Mouse (Mus musculus) intestine, postnatal 0 days (tissue): Measurements from ENCODE around the gene Hspb1. TPM values are rescaled to one million over a fixed set of nuclear protein-coding genes. Genes with fewer than 3 reads are reported as not detected.

Source experiments
- ATAC-seq: fragments of 200-750 bp; cut with Nextera tagmentation; 2 replicates; pipeline ENCODE4 v1.8.0; 2017; ENCODE audit warnings: mild to moderate bottlenecking, moderate TSS enrichment, moderate library complexity
- H3K27ac ChIP-seq: fragments of 300-500 bp; sonication (generic); 2 replicates; pipeline ENCODE4 v1.5.1; 2014; ENCODE audit warnings: mild to moderate bottlenecking, low read depth, low read length, moderate library complexity
- H3K27me3 ChIP-seq: fragments of 300-500 bp; sonication (generic); replicated peaks from 2 replicates; pipeline ENCODE4 v1.6.1; 2014; ENCODE audit warnings: low read length, mixed read lengths; ENCODE audit not compliant: control insufficient read depth, insufficient read depth
- H3K36me3 ChIP-seq: fragments of 300-500 bp; sonication (generic); 2 replicates; pipeline ENCODE4 v1.6.1; 2014; ENCODE audit warnings: mild to moderate bottlenecking, moderate library complexity; ENCODE audit not compliant: control insufficient read depth, insufficient read depth
- H3K4me1 ChIP-seq: fragments of 300-500 bp; sonication (generic); replicated peaks from 2 replicates; pipeline ENCODE4 v1.6.1; 2014; ENCODE audit warnings: antibody characterized with exemption, low read length, mixed read lengths; ENCODE audit not compliant: control insufficient read depth, insufficient read depth
- H3K4me2 ChIP-seq: fragments of 300-500 bp; sonication (generic); replicated peaks from 2 replicates; pipeline ENCODE4 v1.6.1; 2014; ENCODE audit warnings: low read depth, mild to moderate bottlenecking, moderate library complexity
- H3K4me3 ChIP-seq: fragments of 300-500 bp; sonication (generic); 2 replicates; pipeline ENCODE4 v1.5.1; 2014; ENCODE audit warnings: low read depth, low read length
- H3K9ac ChIP-seq: fragments of 300-500 bp; sonication (generic); 2 replicates; pipeline ENCODE4 v1.6.1; 2014; ENCODE audit warnings: mild to moderate bottlenecking, low read depth, low read length
- H3K9me3 ChIP-seq: fragments of 300-500 bp; sonication (generic); 2 replicates; pipeline ENCODE4 v1.6.1; 2016; ENCODE audit warnings: mixed run types; ENCODE audit not compliant: control insufficient read depth
- CTCF ChIP-seq: sonication (generic); IDR thresholded peaks from 2 replicates; pipeline ENCODE4 v1.5.1; 2016; ENCODE audit warnings: low read depth, mild to moderate bottlenecking, control low read depth, antibody characterized with exemption, moderate library complexity
- WGBS: fragments of 180-500 bp; shearing (Covaris S2); extraction: QIAGEN DNeasy Blood & Tissue Kit; methylation state at CpG from one replicate; pipeline ENCODE4 v1.1.7; 2014; 5-methylcytosine and 5-hydroxymethylcytosine counted together
- polyA plus RNA-seq: library from polyadenylated mRNA; unstranded; fragments of >200 nt; fragmentation: Nextera tagmentation; extraction: Ambion mirVana; gene quantifications from 2 replicates; pipeline ENCODE4 v1.2.1, GENCODE M21; 2015

The Hspb1 gene
- polyA plus RNA-seq, 1 experiment from 2014 or later: 107 TPM

DNA sequence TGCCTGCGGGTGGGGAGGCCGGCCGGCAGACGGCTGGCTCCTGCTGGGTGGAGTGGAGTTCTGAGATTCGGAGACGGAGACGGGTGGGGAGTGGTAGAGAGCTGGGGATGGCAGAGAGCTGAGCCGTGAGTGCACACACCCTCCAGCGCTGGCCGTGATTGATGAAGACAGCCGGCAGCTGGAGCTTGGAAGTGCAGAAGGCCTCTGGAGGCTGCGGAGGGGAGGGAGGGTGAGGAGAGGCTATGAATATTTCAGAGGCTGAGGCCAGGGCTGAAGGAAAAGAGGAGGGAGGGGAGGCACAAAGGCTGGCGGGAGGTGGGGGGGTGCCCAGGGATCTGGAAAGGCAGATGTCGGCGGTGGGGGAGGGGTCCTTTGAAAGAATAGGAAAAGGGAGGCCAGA, 36.7 kb upstream of the Hspb1 start:
- peak; percentile 48; the same call in 1 of the 2 replicates for ATAC-seq
- Histone ChIP-seq H3K27ac (no peak overlapping the region), H3K4me1 (no peaks in the 10 kb centered on the region), H3K4me2 (no peak overlapping the region), H3K27me3 (peaks cover 42% of the 10 kb centered on the region), H3K4me3 (no peak overlapping the region), H3K9me3 (no peaks in the 10 kb centered on the region), H3K36me3 (no peaks in the 10 kb centered on the region), H3K9ac (no peak overlapping the region)
- WGBS: under 1% methylated on average over 15 of the region's 15 CpGs
- no peak for TF ChIP-seq CTCF

GRCm38 (mm10) chr5:135851481-135851880, 36.2 kb upstream of the Hspb1 start:
- H3K27ac ChIP-seq: no peak overlapping the region
- no peak for ATAC-seq
- 8% methylated on average over 14 of the region's 14 CpGs for WGBS
- no peak for TF ChIP-seq CTCF
- H3K4me1 ChIP-seq: no peaks in the 10 kb centered on the region
- no peak overlapping the region for H3K9ac ChIP-seq
- no peak overlapping the region for H3K4me2 ChIP-seq
- H3K9me3 ChIP-seq: no peaks in the 10 kb centered on the region
- no peak overlapping the region for H3K4me3 ChIP-seq
- no peaks in the 10 kb centered on the region for H3K36me3 ChIP-seq
- H3K27me3 ChIP-seq: peaks cover 46% of the 10 kb centered on the region

DNA sequence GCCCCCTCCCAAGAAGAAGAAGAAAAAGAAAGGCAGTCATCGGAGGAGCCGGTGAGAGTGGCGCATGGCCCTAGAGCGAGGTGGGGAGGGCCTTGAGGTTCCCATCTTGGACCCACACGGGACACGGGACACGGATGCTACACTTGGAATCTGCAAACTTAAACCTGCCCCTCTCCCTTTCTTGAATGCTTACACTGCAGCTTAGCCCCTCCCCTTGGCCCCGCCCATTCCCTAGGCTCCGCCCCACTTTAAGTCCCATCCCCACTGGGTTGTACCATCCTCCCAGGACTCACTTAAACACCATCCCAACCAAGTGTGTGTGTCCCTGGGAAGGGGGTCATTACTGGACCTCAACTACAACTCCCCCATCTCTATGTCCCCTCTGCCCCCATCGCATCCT, 35.3 kb upstream of the Hspb1 start:
- H3K9ac ChIP-seq: no peak overlapping the region
- H3K4me3 ChIP-seq: no peak overlapping the region
- H3K9me3 ChIP-seq: no peaks in the 10 kb centered on the region
- no peaks in the 10 kb centered on the region for H3K36me3 ChIP-seq
- WGBS: 9% methylated on average over 10 of the region's 10 CpGs
- TF ChIP-seq CTCF: no peak
- ATAC-seq: no peak
- H3K27me3 ChIP-seq: peaks cover 56% of the 10 kb centered on the region
- H3K27ac ChIP-seq: no peak overlapping the region
- H3K4me1 ChIP-seq: no peaks in the 10 kb centered on the region
- no peak overlapping the region for H3K4me2 ChIP-seq

DNA sequence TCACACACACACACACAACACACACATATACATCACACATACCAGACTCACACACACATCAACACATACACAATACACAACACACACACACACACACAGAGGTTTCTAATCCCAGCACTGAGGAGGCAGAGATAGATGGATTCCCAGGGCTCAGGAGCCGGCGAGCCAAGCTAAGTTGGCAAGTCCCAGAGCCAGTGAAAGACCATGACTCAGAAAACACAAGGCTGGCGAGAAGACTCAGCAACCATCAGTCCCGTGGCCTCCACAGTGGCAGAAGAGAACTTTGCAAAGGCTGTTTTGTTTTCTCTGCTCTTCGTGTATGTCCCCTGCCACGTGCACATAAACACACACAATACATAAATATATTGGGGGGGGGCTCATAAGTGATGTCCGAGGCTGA, 34.0 kb upstream of the Hspb1 start:
- no peaks in the 10 kb centered on the region for H3K36me3 ChIP-seq
- no peaks in the 10 kb centered on the region for H3K4me1 ChIP-seq
- no peaks in the 10 kb centered on the region for H3K9me3 ChIP-seq
- H3K4me3 ChIP-seq: no peak overlapping the region
- no peak for ATAC-seq
- H3K9ac ChIP-seq: no peak overlapping the region
- peaks cover 68% of the 10 kb centered on the region for H3K27me3 ChIP-seq
- 49% methylated on average over 7 of the region's 7 CpGs for WGBS
- no peak overlapping the region for H3K4me2 ChIP-seq
- H3K27ac ChIP-seq: no peak overlapping the region
- no peak for TF ChIP-seq CTCF

DNA sequence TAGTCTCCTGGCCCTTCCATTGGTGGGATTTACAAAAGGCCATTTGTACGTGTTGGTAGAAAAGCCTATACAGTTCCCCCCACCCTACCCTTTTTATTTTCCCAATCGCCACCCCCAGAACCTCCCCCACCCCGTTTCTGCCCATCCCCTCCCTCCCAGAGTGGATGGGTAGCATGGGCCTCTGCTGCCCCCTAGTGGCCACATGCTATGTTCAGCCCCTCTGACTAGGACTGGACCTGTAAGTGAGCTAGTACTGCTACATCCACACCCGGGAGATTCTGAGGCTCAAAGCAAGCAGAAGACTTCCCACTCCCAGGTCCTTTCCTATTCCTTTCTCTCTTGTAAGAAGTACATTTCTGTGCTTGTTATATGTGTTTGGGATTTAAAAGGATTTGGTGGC, 32.6 kb upstream of the Hspb1 start:
- TF ChIP-seq CTCF: peak; percentile 92
- no peak overlapping the region for H3K4me3 ChIP-seq
- H3K4me2 ChIP-seq: no peak overlapping the region
- H3K27me3 ChIP-seq: peaks cover 71% of the 10 kb centered on the region
- H3K9ac ChIP-seq: no peak overlapping the region
- 0% methylated on average over 4 of the region's 4 CpGs for WGBS
- no peaks in the 10 kb centered on the region for H3K36me3 ChIP-seq
- no peak; the same call in 1 of the 2 replicates for ATAC-seq
- H3K27ac ChIP-seq: no peak overlapping the region
- H3K4me1 ChIP-seq: no peaks in the 10 kb centered on the region
- H3K9me3 ChIP-seq: no peaks in the 10 kb centered on the region

- no peaks in the 10 kb centered on the region for H3K4me1 ChIP-seq
- no peaks in the 10 kb centered on the region for H3K36me3 ChIP-seq
- H3K4me3 ChIP-seq: no peak overlapping the region
- WGBS: 56% methylated on average over 8 of the region's 8 CpGs
- no peak for ATAC-seq
- no peaks in the 10 kb centered on the region for H3K9me3 ChIP-seq
- H3K27ac ChIP-seq: no peak overlapping the region
- no peak for TF ChIP-seq CTCF
- no peak overlapping the region for H3K4me2 ChIP-seq
- no peak overlapping the region for H3K9ac ChIP-seq
- peaks cover 57% of the 10 kb centered on the region for H3K27me3 ChIP-seq
These were observed 21.1 kb upstream of the Hspb1 start for GRCm38 (mm10) chr5:135866662-135867061.
